Mouse (Mus musculus) heart, postnatal 0 days (tissue): ENCODE results near the gene Cit. TPM values are rescaled to one million over a fixed set of nuclear protein-coding genes. Genes with fewer than 3 reads are reported as not detected.
A peak's percentile ranks its signal among the peaks of the same experiment; 100 is the strongest.

ENCODE experiments used
- ATAC-seq: fragments of 200-750 bp; cut with Nextera tagmentation; 2 replicates; pipeline ENCODE4 v1.8.0; 2017; ENCODE audit warnings: low read depth, moderate number of reproducible peaks, moderate library complexity; ENCODE audit not compliant: insufficient read depth
- DNase-seq: peaks from one replicate; pipeline ENCODE4 v3.0.0-alpha.2; 2016; ENCODE audit warnings: low spot score
- H3K27ac ChIP-seq: fragments of 300-500 bp; sonication (generic); 2 replicates; pipeline ENCODE4 v1.5.1; 2014; ENCODE audit warnings: low read depth, mild to moderate bottlenecking
- H3K27me3 ChIP-seq: fragments of 300-500 bp; sonication (generic); 2 replicates; pipeline ENCODE4 v1.6.1; 2014; ENCODE audit warnings: low read length, mixed read lengths; ENCODE audit not compliant: control insufficient read depth, insufficient read depth
- H3K36me3 ChIP-seq: fragments of 300-500 bp; sonication (generic); replicated peaks from 2 replicates; pipeline ENCODE4 v1.6.1; 2014; ENCODE audit warnings: low read length, mixed read lengths; ENCODE audit not compliant: control insufficient read depth, insufficient read depth
- H3K4me1 ChIP-seq: fragments of 300-500 bp; sonication (generic); 2 replicates; pipeline ENCODE4 v1.6.1; 2014; ENCODE audit warnings: antibody characterized with exemption; ENCODE audit not compliant: control insufficient read depth, insufficient read depth
- H3K4me2 ChIP-seq: fragments of 300-500 bp; sonication (generic); 2 replicates; pipeline ENCODE4 v1.6.1; 2014; ENCODE audit warnings: low read depth, mild to moderate bottlenecking, low read length, moderate library complexity
- H3K4me3 ChIP-seq: fragments of 300-500 bp; sonication (generic); 2 replicates; pipeline ENCODE4 v1.5.1; 2014; ENCODE audit warnings: low read depth, low read length
- H3K9ac ChIP-seq: fragments of 300-500 bp; sonication (generic); replicated peaks from 2 replicates; pipeline ENCODE4 v1.6.1; 2014; ENCODE audit warnings: low read depth, low read length, mixed read lengths
- H3K9me3 ChIP-seq: fragments of 300-500 bp; sonication (generic); replicated peaks from 2 replicates; pipeline ENCODE4 v1.6.1; 2016; ENCODE audit warnings: low read length; ENCODE audit not compliant: control insufficient read depth
- CTCF ChIP-seq: IDR thresholded peaks from 2 replicates; pipeline ENCODE4 v1.5.1; 2016; ENCODE audit warnings: antibody characterized with exemption, control low read depth, low read depth
- EP300 ChIP-seq: IDR thresholded peaks from 2 replicates; pipeline ENCODE4 v1.6.1; 2016; ENCODE audit warnings: antibody characterized with exemption, low read depth
- WGBS: fragments of 180-500 bp; shearing (Covaris S2); extraction: QIAGEN DNeasy Blood & Tissue Kit; methylation state at CpG from one replicate; pipeline ENCODE4 v1.1.7; 2014; 5-methylcytosine and 5-hydroxymethylcytosine counted together
- polyA plus RNA-seq: library from polyadenylated mRNA; unstranded; fragments of >200 nt; fragmentation: Nextera tagmentation; extraction: Ambion mirVana; gene quantifications from 2 replicates; pipeline ENCODE4 v1.2.1, GENCODE M21; 2015
- total RNA-seq: library from RNA; depleted of rRNA; stranded (reverse); fragments of >200 nt; gene quantifications from 2 replicates; pipeline ENCODE4 v1.2.3, GENCODE M21; 2014; ENCODE audit warnings: low replicate concordance

Cit gene
- total and polyA plus RNA-seq, 2 experiments from 2014 or later: 4.1 to 11.5 TPM

DNA sequence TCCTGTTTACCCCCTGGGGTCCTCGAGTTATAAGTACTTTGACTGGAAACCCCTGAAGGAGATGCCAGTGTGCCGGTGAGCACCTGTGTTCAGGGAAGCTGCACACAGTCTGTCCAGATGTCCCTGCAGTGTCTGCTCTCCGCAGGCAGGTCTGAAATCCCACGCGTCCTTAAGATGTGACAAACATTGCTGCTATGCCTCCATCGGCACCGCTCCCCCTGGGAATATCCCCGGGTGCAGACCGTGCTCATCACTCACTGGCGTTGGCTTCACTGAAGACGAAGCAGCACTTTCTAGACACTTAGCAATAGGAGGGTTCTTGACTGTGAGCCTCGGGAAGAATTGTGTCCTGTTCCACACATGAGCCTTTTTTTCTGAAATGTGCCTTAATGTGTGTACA lies 142.2 kb downstream of the Cit start:
- Histone ChIP-seq H3K36me3 (peaks cover 55% of the 10 kb centered on the region), H3K9me3 (peaks cover 9% of the 10 kb centered on the region; the same call in 1 of the 2 replicates), H3K9ac (no peak overlapping the region), H3K4me1 (no peaks in the 10 kb centered on the region), H3K4me3 (no peak overlapping the region), H3K4me2 (no peak overlapping the region), H3K27ac (no peak overlapping the region), H3K27me3 (no peaks in the 10 kb centered on the region)
- TF ChIP-seq CTCF: no peak
- no peak for TF ChIP-seq EP300
- WGBS: 86% methylated on average over 12 of the region's 12 CpGs
- DNase-seq (no peak), ATAC-seq (no peak)

DNA sequence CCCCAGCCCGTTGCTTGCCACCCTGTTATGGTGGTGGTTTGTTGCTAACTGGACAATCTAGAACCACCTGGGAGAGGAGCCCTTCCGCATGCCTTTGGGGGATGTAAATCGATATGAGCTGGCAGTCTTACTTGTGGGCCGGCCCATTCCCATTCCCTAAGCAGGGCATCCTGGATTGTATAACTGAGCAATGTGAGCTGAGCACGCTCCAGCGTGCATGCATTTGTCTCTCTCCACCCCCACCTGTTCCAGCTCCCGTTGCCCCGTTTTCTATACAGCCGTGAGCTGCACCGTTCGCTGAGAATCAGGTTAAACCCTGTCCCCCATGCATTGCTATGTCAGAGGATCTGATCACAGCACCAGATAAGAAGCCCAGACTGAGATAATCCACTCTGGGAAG lies 146.6 kb downstream of the Cit start:
- Histone ChIP-seq H3K36me3 (peaks cover 65% of the 10 kb centered on the region), H3K4me1 (no peaks in the 10 kb centered on the region), H3K9me3 (peaks cover 9% of the 10 kb centered on the region; the same call in 1 of the 2 replicates), H3K27me3 (no peaks in the 10 kb centered on the region), H3K4me2 (no peak overlapping the region), H3K27ac (no peak overlapping the region), H3K9ac (no peak overlapping the region), H3K4me3 (no peak overlapping the region)
- ATAC-seq (no peak), DNase-seq (no peak)
- WGBS: 95% methylated on average over 11 of the region's 11 CpGs
- no peak for TF ChIP-seq CTCF
- no peak for TF ChIP-seq EP300

DNA sequence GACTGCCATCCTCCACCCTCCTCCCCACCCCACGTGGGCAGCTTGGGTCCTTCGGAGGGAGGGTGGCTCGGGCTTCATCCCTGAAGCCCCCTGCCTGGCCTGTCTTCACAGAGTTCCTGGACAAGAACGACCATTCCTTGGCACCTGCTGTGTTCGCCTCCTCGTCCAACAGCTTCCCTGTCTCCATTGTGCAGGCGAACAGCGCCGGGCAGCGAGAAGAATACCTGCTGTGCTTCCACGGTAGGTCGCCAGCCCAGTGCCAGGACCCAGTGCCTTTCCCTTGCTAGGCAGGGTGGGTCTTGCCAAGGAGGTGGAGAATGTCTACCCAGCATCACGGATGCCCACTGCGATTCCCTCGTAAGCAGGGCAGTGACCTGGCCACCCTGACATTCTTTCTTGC lies 149.0 kb downstream of the Cit start:
- Histone ChIP-seq H3K4me2 (no peak overlapping the region), H3K9me3 (peaks cover 9% of the 10 kb centered on the region; the same call in 1 of the 2 replicates), H3K9ac (no peak overlapping the region), H3K27ac (no peak overlapping the region), H3K4me3 (no peak overlapping the region), H3K4me1 (no peaks in the 10 kb centered on the region), H3K36me3 (peaks cover 56% of the 10 kb centered on the region), H3K27me3 (no peaks in the 10 kb centered on the region)
- no peak for ATAC-seq
- no peak for DNase-seq
- WGBS: 95% methylated on average over 15 of the region's 15 CpGs
- TF ChIP-seq CTCF (no peak), EP300 (no peak)

DNA sequence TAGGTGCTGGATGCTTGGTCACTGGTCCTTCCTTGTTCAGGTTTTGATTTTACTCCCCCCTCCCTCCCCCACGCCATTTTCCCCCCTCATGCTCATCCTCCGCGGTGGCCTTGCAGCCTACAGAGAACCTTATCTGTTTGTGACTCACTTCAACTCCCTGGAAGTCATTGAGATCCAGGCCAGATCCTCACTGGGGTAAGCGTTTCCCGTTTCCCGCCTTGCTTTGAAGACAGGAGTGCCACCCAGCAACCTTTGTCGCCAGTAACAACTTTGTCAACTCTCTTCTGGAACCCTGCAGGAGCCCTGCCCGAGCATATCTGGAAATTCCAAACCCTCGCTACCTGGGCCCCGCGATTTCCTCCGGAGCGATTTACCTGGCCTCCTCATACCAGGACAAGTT lies 152.3 kb downstream of the Cit start:
- ATAC-seq (no peak), DNase-seq (no peak)
- H3K4me2 ChIP-seq: no peak overlapping the region
- H3K27ac ChIP-seq: no peak overlapping the region
- no peaks in the 10 kb centered on the region for H3K4me1 ChIP-seq
- no peaks in the 10 kb centered on the region for H3K27me3 ChIP-seq
- H3K9me3 ChIP-seq: no peaks in the 10 kb centered on the region
- no peak overlapping the region for H3K4me3 ChIP-seq
- 46% methylated on average over 13 of the region's 13 CpGs for whole genome bisulfite sequencing
- H3K9ac ChIP-seq: no peak overlapping the region
- TF ChIP-seq CTCF: no peak
- no peak for TF ChIP-seq EP300
- H3K36me3 ChIP-seq: peaks cover 28% of the 10 kb centered on the region; the same call in 1 of the 2 replicates

DNA sequence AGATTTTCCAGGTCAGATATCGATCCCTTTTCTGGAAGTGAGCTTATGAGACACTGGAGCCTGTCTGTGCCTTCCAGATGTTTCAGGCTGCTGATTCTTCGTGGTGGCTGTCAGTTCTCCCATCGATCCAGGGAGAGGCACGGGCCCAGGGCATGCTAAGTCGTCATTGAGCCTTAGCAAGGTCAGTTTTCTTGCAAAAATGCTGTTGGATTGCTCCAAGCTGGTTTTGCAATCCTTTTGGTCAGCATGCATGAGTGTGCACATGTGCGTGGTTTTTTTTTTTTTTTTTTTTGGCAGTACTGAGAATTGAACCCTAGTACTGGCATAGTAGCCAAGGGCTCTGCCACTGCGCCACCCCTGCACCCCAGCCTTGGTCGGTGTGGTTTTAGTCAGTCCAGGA lies 158.1 kb downstream of the Cit start:
- 84% methylated on average over 8 of the region's 8 CpGs for WGBS
- Histone ChIP-seq H3K9me3 (no peaks in the 10 kb centered on the region), H3K9ac (no peak overlapping the region), H3K4me1 (no peaks in the 10 kb centered on the region), H3K4me3 (no peak overlapping the region), H3K27ac (no peak overlapping the region), H3K4me2 (no peak overlapping the region), H3K27me3 (no peaks in the 10 kb centered on the region), H3K36me3 (peaks cover 7% of the 10 kb centered on the region)
- DNase-seq (no peak), ATAC-seq (no peak)
- TF ChIP-seq EP300 (no peak), CTCF (no peak)

DNA sequence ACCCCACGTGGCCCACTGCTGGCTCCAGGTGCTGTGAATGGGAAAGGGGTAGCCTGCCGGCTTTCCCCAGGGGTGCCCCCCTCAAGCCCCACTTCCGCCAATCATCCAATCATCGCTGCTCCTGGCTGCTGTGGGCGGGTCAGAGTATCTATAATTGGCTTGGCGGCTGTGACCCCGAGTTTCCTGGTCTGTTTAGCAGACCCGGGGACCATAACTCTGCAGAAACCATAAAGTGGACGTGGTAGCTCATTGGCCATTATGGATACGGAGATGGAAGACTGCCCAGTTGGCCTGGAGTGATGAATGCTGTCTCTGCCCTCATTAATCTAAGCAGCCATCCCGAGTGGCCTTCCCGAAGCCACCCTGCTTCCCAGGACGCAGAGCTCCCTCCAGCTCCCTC lies 158.7 kb downstream of the Cit start:
- H3K36me3 ChIP-seq: peaks cover 7% of the 10 kb centered on the region

More for the DNA sequence above, 158.7 kb downstream of the Cit start:
- 45% methylated on average over 13 of the region's 13 CpGs for WGBS
- ATAC-seq (peak; percentile 27; the same call in 1 of the 2 replicates), DNase-seq (no peak)
- no peaks in the 10 kb centered on the region for H3K4me1 ChIP-seq
- no peak overlapping the region for H3K9ac ChIP-seq
- no peak for TF ChIP-seq CTCF
- no peak for TF ChIP-seq EP300
- no peak overlapping the region for H3K4me3 ChIP-seq
- no peak overlapping the region for H3K4me2 ChIP-seq
- no peaks in the 10 kb centered on the region for H3K9me3 ChIP-seq
- H3K27me3 ChIP-seq: no peaks in the 10 kb centered on the region
- no peak overlapping the region for H3K27ac ChIP-seq
